Mouse (Mus musculus): ENCODE data around the gene Med23.

The Med23 gene

DNA sequence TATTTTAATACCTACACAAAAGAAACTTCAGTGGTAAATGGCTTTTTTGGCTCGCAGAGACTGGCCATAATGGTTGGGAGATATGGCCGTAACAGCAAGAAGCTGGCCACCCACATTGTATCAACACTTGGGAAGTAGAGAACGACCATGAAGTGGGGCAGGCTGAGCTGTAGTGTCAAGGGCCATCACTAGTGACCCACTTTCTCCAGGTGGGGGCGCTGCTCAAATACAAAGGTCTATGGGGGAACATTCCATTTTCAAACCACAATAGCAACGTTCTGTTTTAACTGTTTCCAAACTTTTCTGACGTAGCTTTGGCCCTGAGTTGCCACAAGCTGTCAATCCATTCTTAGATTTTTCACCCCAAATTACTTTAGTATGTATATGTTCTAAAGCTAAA is 5.4 kb upstream of the Med23 start:
- in situ Hi-C loops (cut with MboI, MseI): loop anchor here in 1 of 2 experiments (10.0 kb wide), 1 partner anchor 230 kb away; no protein-coding TSS in a partner anchor

DNA sequence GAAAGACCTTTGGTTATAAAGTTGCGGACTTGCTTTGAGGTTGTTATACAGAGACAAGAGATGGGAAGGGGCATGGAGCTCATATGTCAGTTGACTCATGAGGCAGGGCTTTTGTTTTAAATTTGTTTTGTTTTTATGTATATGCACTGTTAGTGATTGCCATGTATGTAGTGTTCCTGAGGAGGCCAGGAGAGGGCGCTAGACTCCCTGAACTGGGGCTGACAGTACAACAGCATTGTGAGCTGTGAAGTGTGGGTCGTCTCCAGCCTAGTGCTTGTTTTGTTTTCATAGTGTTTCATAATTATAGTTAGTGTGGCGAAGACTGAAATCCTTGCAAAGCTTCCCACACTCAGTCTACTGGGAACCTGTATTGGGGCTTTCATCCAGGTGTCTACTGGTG is 3.8 kb downstream of the Med23 start:
- in situ Hi-C loops (cut with MboI, MseI): no loop called here

DNA sequence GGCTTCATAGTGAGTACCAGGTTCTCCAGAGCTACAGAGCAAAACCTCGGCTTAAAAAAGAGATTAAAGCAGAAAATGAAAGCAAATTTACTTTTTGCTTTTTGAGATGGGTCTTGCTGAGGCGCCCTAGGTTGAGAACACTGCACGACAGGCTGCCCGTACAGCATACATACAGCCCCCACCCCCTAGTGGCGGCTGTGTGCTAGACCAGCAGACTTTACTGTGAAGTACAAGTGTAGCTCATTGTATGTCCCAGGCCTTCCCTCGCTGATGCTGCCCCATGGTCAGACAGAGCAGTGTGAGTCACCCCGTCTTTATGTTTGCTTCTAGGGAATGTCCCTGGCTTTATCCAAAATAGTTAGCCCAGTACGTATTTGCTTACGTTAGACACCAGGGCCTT is 16.2 kb downstream of the Med23 start:
- in situ Hi-C loops (cut with MboI, MseI): no loop called here

GRCm38 (mm10) chr10:24888343-24888742 is 18.6 kb downstream of the Med23 start:
- in situ Hi-C loops (cut with MboI, MseI): no loop called here

DNA sequence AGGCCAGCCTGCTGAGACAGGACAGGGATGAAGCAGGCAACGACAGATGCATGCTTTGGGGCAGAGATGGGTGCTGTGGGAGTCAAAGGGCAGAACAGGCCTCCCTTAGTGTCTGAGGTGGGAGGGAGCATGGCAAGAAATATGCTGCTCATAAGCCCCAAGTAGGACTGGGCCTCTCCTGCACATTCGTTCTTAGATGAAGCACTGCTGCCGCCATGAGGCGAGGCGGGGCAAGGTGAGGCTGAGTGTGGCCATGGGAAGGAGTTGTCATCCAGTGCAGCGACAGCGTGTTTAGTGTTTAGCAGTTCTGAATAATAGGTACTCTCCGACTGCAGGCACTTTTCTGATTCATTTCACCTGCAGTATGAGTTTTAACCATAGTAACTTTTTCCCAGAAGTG is 26.1 kb downstream of the Med23 start:
- in situ Hi-C loops (cut with MboI, MseI): no loop called here

GRCm38 (mm10) chr10:24905627-24906026 is 35.8 kb downstream of the Med23 start:
- in situ Hi-C loops (cut with MboI, MseI): no loop called here

DNA sequence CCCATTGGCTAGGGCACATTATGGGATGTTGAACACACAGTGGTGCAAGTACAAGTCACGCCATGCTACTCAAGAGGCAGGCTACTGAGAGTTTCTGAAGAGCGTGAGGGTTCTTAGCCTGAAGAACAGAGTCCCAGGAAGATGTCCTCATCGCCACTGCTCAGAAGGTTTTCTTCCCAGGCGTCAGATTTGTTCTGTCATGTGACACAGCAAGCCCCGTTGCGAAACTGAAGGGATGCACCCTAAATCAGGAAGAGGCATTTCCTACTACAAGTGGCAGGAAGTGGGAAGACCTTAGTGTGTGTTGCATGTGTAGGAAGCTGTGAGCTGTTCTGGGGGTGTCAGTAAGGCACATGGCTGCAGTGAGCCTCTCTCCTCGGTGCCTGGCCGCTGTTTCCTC is 41.4 kb downstream of the Med23 start:
- in situ Hi-C loops (cut with MboI, MseI): no loop called here

GRCm38 (mm10) chr10:24912576-24912975 is 42.8 kb downstream of the Med23 start:
- in situ Hi-C loops (cut with MboI, MseI): no loop called here

DNA sequence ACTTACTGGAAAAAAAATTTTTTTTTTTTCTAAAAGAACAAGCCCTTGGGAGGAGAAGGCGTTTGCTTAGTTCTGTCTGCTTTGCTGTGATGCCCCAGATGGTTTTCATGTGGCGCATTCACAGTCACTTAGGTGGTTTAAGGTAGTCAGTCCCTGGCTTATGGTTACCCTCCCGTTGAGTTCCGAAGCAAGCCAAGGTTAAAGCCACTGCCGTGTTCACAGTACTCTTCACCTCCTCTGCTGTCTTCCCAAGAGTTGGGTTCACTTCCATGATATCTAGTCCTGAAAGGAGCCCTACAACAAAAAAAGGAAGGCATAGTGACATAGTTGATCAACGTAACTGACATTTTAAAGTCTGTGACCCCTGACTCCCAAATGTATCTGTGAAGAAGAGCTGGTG is 45.7 kb downstream of the Med23 start:
- in situ Hi-C loops (cut with MboI, MseI): no loop called here

GRCm38 (mm10) chr10:24922977-24923376 is 53.2 kb downstream of the Med23 start:
- in situ Hi-C loops (cut with MboI, MseI): no loop called here

DNA sequence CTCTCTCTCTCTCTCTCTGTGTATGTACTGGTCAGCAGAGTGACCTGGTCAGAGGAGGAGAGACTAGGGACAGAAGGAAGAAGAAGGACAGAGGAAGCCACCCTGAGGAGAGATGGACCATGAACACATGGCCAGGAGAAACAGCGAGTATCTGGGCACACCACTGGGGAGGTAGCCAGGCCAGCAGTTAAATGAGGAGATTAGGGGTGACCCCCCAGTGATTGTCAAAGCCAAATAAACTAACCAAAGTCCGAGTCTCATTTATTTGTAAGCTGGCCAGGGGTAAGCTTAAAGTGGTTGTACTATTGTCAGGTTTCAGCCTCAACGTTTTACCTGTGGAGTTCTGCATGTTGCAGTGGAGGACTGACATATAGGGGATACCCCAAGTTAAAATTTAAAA is 54.5 kb downstream of the Med23 start:
- in situ Hi-C loops (cut with MboI, MseI): no loop called here

DNA sequence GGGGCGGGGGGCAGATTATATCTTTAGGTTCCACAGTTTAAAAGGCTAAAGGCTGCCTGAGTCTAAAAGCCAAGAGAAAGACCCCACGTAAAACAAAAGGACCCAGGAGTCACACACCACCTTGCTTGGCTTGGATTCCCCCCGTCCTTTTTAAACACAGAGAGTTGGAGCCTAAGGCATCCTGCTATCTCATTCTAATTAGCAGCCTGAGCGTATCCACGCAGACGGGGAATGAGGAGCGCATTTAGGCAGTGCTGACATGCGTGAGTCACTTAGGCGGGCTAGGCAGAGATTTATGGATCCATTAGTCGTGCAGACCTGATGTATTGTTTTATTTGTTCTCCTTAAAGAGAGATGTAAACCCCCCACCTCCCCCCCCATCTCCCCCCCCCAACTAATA is 56.6 kb downstream of the Med23 start:
- in situ Hi-C loops (cut with MboI, MseI): no loop called here

DNA sequence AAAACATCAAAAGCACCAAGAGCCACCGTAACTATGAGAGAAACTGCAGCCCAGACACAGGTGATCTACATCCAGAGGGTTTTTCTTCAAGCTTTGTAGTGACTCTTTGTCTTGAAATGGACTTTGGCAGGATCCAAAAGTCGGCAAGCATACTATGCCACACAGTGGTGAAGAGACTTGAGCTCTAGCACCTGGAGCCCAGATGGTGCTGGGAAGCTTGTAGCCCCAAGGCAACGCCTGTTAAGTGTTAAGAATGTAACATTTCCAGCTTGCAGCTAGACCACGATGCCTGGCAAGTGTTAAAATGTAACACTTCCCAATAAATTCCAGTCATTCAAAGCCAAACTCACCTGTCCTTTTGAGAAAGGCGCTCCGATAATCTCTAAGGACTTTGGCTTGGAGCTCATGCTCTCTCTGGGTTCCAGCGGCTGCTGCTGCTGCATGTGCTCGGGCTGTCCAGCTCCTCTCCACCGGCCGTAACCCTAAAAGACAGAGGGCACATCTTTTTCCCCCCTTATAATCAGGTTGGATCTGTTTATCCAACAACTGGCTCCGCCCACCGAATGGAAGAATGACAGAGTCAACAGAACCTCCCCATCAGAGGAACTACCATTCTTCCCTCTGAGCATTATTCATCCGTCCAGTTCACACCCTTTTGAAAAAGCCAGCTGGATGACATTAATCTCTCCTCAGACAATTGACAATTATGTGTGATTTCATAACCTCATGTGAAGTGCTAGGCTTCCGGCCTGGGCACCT is 57.4 kb downstream of the Med23 start, which contains the start of gene Arg1:
Arg1 (minus strand) TSS at position 523 of the 759 bp plus-strand sequence.
- in situ Hi-C loops (cut with MboI, MseI): no loop called here

DNA sequence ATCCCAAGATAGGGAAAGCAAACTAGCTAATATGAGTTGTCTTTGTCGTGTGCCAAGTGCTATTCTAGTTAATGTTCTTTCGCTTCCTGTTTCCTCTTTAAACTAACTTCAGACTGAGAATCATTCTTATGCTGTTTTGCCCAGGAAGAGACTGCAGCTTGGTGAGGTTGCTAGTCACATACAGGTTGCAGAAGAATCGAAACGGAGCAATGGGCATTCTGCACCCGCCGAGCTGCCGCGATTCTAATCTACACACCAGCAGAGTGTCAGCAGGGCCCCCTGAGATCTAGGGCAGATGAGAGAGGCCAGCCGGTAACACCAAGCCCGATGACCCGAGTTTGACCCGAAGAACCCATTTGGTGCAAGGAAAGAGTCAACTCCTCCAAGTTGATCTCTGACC is 58.3 kb downstream of the Med23 start:
- in situ Hi-C loops (cut with MboI, MseI): no loop called here

- in situ Hi-C loops (cut with MboI, MseI): no loop called here
Measured at GRCm38 (mm10) chr10:24930143-24930542, 60.4 kb downstream of the Med23 start.

DNA sequence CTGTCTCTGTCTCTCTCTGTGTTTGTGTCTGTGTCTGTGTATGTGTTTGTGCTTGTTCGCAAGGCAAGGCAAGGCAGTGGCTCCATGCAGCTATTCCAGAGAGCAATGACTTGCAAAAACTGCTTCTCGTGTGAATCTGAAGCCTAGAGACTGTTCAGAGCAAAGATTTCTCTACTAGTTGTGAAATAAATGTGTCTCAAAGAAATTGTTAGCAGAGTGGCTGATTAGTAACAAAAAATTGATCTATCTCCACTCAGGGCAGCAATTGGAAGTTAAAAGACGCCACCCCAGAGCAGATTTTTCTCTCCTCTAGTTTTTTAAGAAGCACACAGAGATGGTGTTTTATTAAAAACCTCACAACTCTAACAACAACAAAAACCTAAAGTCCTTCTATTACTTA is 78.1 kb downstream of the Med23 start:
- in situ Hi-C loops (cut with MboI, MseI): no loop called here

DNA sequence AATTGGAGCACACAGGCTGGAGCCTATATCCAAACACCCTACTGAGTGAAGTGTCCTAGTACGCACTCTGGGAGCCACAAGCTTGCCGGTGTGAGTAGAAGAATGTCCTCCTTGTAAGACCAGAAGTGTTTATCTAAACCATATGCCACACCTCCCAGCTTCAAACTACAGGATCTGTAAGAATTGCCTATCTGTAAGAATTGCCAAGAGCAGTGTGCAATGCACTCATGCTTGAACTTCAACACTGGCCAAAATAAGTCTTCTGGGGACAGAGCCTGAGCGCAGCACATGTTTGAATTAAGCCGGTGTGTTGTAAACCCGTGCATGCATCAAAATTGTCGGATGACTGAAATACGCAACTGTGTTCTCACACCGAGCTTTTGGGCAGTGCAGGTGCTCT is 78.5 kb downstream of the Med23 start:
- in situ Hi-C loops (cut with MboI, MseI): no loop called here

GRCm38 (mm10) chr10:24950223-24950622 is 80.4 kb downstream of the Med23 start:
- in situ Hi-C loops (cut with MboI, MseI): loop anchor here in 1 of 2 experiments (10.0 kb wide), 1 partner anchor 185 kb away; no protein-coding TSS in a partner anchor

DNA sequence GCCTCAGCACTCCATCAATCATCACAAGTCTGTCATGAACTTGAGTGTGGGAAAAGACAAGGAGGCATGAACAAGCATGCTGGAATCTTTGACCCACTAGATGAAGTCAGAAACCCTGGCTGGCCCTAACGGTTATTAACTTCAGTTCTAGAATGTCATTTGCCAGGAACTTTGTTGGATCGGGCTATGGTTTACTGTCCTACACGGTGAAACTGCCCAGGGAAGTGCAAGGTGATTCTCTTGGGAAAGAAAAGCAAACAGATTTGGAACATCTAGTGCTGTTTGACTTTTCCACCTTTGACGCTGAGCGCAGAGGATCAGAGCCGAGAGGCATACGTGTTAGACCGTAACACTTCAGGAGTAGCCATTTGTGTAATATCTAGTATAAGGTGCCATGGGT is 81.8 kb downstream of the Med23 start:
- in situ Hi-C loops (cut with MboI, MseI): loop anchor here in 1 of 2 experiments (10.0 kb wide), 1 partner anchor 183 kb away; no protein-coding TSS in a partner anchor

DNA sequence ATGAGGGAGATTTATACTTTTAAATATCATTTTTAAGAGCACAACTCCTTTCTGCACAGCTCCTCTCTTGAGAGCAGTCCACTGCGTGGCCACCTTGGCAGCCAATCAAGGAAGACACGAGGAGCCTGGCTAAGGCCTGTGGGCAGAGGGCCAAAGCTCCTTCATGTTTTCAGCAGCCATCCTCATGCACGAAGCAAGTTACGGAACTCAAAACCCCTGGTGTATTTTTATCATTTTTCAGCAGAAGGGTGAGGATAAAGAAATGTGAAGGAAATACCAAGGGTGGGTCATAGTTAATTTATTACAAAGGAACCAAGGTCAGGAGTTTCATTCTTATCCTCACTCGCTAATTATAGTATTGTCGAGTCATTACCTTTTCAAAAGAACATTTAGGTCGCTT is 82.8 kb downstream of the Med23 start:
- in situ Hi-C loops (cut with MboI, MseI): loop anchor here in 1 of 2 experiments (10.0 kb wide), 1 partner anchor 182 kb away; no protein-coding TSS in a partner anchor

DNA sequence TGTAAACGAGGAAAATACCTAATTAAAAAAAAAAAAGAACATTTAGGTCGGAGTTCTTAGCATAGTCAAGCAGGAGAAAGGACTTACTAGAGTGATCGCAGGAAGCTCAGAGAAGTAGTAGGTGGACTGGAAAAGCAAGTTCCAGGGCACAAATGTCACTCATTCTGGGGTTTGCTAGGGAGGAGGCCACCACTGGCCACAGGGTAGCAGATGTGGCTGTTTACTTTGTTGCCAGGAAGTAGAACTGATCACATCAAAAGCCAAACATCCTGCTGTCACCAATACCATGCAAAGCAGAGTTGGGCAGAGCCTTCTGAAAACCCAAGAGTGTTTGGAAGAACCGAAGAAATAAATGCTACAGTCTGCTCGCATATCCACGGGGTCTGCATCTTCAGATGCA is 84.1 kb downstream of the Med23 start:
- in situ Hi-C loops (cut with MboI, MseI): loop anchor here in 1 of 2 experiments (10.0 kb wide), 1 partner anchor 181 kb away; no protein-coding TSS in a partner anchor

- in situ Hi-C loops (cut with MboI, MseI): loop anchor here in 1 of 2 experiments (5.0 to 10.0 kb wide), 2 partner anchors 119 to 176 kb away; no protein-coding TSS in a partner anchor
Measured at GRCm38 (mm10) chr10:24958280-24959042, 88.7 kb downstream of the Med23 start.
